Mouse (Mus musculus) liver, embryonic 14.5 days (tissue): ENCODE data around the gene Phactr4. TPM values are rescaled to one million over a fixed set of nuclear protein-coding genes. Genes with fewer than 3 reads are reported as not detected.

Experiments used
- ATAC-seq: fragments of 200-750 bp; cut with Nextera tagmentation; 2 replicates; pipeline ENCODE4 v1.8.0; 2017; ENCODE audit warnings: moderate number of reproducible peaks, mild to moderate bottlenecking, moderate library complexity; ENCODE audit not compliant: insufficient read depth
- DNase-seq, 3 experiments: peaks; one replicate each; pipeline ENCODE4 v3.0.0-alpha.2; 2012 to 2013; ENCODE audit warnings: low read depth in 3 of 3, low spot score in 3 of 3
- H3K27ac ChIP-seq: fragments of 300-500 bp; sonication (generic); 2 replicates; pipeline ENCODE4 v1.5.1; 2014; ENCODE audit warnings: moderate library complexity, mild to moderate bottlenecking, control low read depth, inconsistent platforms
- H3K27me3 ChIP-seq: fragments of 300-500 bp; sonication (generic); 2 replicates; pipeline ENCODE4 v1.6.1; 2014; ENCODE audit warnings: mild to moderate bottlenecking, low read length, moderate library complexity; ENCODE audit not compliant: control insufficient read depth, insufficient read depth
- H3K36me3 ChIP-seq: fragments of 300-500 bp; sonication (generic); replicated peaks from 2 replicates; pipeline ENCODE4 v1.6.1; 2014; ENCODE audit warnings: low read depth; ENCODE audit not compliant: control insufficient read depth, insufficient read depth
- H3K4me1 ChIP-seq, 2 experiments: fragments of 200-500 bp in 1 of 2; fragments of 300-500 bp in 1 of 2; sonication (generic) in 1 of 2; replicated peaks; 2 replicates each; pipeline ENCODE4 v1.6.1; 2012 to 2014; ENCODE audit warnings: antibody characterized with exemption in 1 of 2, inconsistent platforms in 1 of 2, low read length in 1 of 2; ENCODE audit not compliant: control insufficient read depth in 2 of 2, insufficient read depth in 2 of 2
- H3K4me2 ChIP-seq: fragments of 300-500 bp; sonication (generic); 2 replicates; pipeline ENCODE4 v1.6.1; 2014; ENCODE audit warnings: low read depth, mild to moderate bottlenecking, control low read depth, moderate library complexity
- H3K4me3 ChIP-seq, 2 experiments: fragments of 200-500 bp in 1 of 2; fragments of 300-500 bp in 1 of 2; sonication (generic) in 1 of 2; 2 replicates each; pipeline ENCODE4 v1.5.1; 2012 to 2014; ENCODE audit warnings: low read depth in 2 of 2, low read length in 2 of 2, mild to moderate bottlenecking in 2 of 2, control low read depth in 1 of 2, inconsistent platforms in 1 of 2, moderate library complexity in 1 of 2; ENCODE audit not compliant: insufficient read depth in 1 of 2
- H3K9ac ChIP-seq: fragments of 300-500 bp; sonication (generic); replicated peaks from 2 replicates; pipeline ENCODE4 v1.6.1; 2014; ENCODE audit warnings: mild to moderate bottlenecking, control low read depth, moderate library complexity
- H3K9me3 ChIP-seq: fragments of 300-500 bp; sonication (generic); 2 replicates; pipeline ENCODE4 v1.6.1; 2016; ENCODE audit warnings: low read length, mixed read lengths; ENCODE audit not compliant: control insufficient read depth
- CTCF ChIP-seq: IDR thresholded peaks from 2 replicates; pipeline ENCODE4 v1.5.1; 2016; ENCODE audit warnings: antibody characterized with exemption, low read depth, control low read depth
- EP300 ChIP-seq: IDR thresholded peaks from 2 replicates; pipeline ENCODE4 v1.6.1; 2016; ENCODE audit warnings: antibody characterized with exemption, low read depth
- WGBS: fragments of 180-500 bp; shearing (Covaris S2); extraction: QIAGEN DNeasy Blood & Tissue Kit; methylation state at CpG from one replicate; pipeline ENCODE4 v1.1.7; 2014; ENCODE audit not compliant: insufficient replicate concordance; 5-methylcytosine and 5-hydroxymethylcytosine counted together
- microRNA-seq: library from miRNA; unstranded; fragments of <30 nt; microRNA quantifications from one replicate; pipeline ENCODE4, GENCODE M21; 2016
- polyA plus RNA-seq, 2 experiments: library from polyadenylated mRNA; depleted of rRNA in 1 of 2; stranded (reverse) in 1 of 2; unstranded in 1 of 2; fragments of >200 nt; fragmentation: Nextera tagmentation in 1 of 2; extraction: Ambion mirVana in 1 of 2; gene quantifications; 2 replicates each; pipeline versions ENCODE4 v1.2.1 to v1.2.3; 2012 to 2014

Phactr4 gene
- polyA plus RNA-seq, 2 experiments: 7.4 to 10.9 TPM

DNA sequence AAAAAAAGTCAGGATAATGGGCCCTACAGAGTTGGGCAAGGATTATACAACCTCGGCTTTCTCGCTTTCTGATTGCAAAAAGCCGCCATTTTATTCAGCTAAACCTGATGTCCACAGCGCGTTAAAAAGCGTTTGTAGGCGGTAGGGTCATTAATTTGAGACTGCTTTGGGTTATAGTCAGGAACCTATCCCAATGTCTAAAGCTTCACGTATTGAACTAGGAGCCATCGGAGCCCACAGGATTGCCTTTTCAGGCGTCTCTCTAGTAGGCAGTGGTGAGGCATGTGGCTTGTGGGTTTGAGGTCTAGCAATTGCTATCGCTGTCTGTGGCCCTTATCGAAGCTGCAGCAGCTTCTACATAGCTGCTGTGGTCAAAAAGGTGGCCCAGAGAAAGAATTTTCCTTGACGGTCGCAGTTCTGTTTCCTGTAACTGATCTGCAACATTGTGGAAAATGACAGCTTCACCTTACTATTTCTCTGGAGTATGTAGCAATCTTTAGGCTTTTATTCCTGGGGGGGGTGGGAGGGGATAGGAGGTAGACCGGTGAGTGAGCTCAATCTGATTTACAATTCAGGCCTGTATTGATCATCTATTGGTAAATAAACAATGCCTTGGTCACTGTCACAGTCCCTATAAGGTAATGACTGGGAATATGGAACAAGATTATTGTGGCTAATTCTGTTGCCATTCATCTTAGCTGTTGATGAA is 113.0 kb downstream of the Phactr4 start:
- H3K27ac ChIP-seq: peak overlapping the region; percentile 75
- ATAC-seq (no peak), DNase-seq (peak in 2 of 3 experiments; percentile 42 to 44)
- peak overlapping the region; percentile 72 for H3K4me2 ChIP-seq
- H3K4me1 ChIP-seq: peaks cover 3 to 20% of the 10 kb centered on the region in 2 experiments; a peak in 3 of 4 replicates
- TF ChIP-seq EP300 (0 out of 2 replicates have a peak, but pooled peaks have one; percentile 14), CTCF (peak; percentile 14; the same call in 1 of the 2 replicates)
- H3K9ac ChIP-seq: peak overlapping the region; percentile 88
- H3K9me3 ChIP-seq: no peaks in the 10 kb centered on the region
- peaks cover 20% of the 10 kb centered on the region for H3K36me3 ChIP-seq
- peak overlapping the region; percentile 79 to 86 for H3K4me3 ChIP-seq
- no peaks in the 10 kb centered on the region for H3K27me3 ChIP-seq
- WGBS: under 1% methylated on average over 15 of the region's 15 CpGs

DNA sequence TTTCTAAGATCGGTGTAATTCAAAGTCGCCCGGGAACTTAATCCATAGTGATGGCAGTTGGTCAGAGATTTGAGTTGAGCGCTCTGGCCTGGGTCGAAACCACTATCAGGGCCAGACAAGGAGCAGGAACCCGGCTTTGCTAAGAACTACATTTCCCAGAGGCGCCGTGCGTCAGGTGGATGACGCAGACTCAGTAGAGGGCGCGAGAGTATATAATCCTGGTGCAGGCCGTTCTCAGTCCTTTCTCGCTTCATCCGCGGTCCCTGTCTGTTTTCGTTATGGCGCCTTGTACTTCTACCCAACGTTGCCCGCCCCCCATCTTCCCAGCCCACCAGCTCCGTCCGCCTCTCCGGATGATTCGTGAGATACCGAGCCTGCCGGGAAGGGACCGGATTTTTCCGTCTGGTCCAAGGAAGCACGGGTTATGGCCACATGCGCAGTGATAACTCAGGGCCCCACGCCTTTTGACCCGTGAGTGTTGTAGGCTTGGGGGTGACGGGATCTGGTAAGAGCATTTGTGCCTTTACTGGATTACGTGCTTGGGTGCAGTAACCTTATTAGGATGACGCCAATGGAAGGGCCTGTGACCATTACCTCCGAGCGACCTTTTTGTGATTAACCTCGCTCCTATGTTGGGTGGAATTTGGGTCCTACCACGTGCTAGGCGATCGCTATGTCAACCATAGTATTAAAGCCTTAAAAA is 113.7 kb downstream of the Phactr4 start:
- Histone ChIP-seq H3K4me1 (peaks cover 3 to 22% of the 10 kb centered on the region in 2 experiments; a peak in 3 of 4 replicates), H3K4me3 (peak overlapping the region; percentile 79 to 86), H3K9ac (peak overlapping the region; percentile 88), H3K27me3 (no peaks in the 10 kb centered on the region), H3K4me2 (peak overlapping the region; percentile 72), H3K27ac (peak overlapping the region; percentile 75), H3K9me3 (no peaks in the 10 kb centered on the region), H3K36me3 (peaks cover 20% of the 10 kb centered on the region)
- peak; percentile 80 to 86 (median 81) for DNase-seq
- peak; percentile 83 for ATAC-seq
- peak; percentile 44 for TF ChIP-seq EP300
- 0 out of 2 replicates have a peak, but pooled peaks have one; percentile 21 for TF ChIP-seq CTCF
- under 1% methylated on average over 41 of the region's 41 CpGs for WGBS

DNA sequence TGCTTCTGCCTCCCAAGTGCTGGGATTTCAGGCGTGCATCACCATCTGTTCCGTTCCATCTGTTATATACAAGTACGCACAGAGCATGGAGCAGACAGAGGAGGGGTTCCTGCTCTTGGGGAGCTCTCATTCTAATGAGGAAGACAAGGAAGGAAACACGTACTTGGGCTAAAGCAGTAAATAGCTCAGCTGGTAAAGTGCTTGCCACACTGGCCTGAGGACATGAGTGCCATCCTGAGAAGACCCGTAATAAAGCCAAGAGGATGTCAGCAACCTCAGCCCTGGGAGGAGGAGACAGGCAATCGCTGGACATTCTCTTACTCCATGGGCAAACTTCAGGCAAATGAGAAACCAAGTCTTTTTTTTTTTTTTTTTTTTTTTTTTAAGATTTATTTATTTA is 116.3 kb downstream of the Phactr4 start:
- H3K9me3 ChIP-seq: no peaks in the 10 kb centered on the region
- WGBS: 54% methylated on average over 6 of the region's 6 CpGs
- H3K36me3 ChIP-seq: peaks cover 18% of the 10 kb centered on the region
- no peak overlapping the region for H3K4me3 ChIP-seq
- H3K27me3 ChIP-seq: no peaks in the 10 kb centered on the region
- peaks cover 6 to 27% of the 10 kb centered on the region in 2 experiments; a peak in 3 of 4 replicates for H3K4me1 ChIP-seq
- H3K4me2 ChIP-seq: no peak overlapping the region
- no peak overlapping the region for H3K9ac ChIP-seq
- no peak overlapping the region for H3K27ac ChIP-seq
- ATAC-seq (no peak), DNase-seq (no peak)
- no peak for TF ChIP-seq CTCF
- TF ChIP-seq EP300: no peak

Small RNA genes lying within 50 kb of the gene (microRNA-seq; reads per million reads assigned to microRNA genes)
- not detected for gene Gm25707

Other genes with a start within 250 kb of the Phactr4 start
- 5.5 and 8.5 TPM in 2 replicates for gene Ythdf2, start 210.2 kb downstream of the Phactr4 start, polyA plus RNA-seq (2012; rRNA removed)
- 29.3 and 31.7 TPM in 2 replicates for gene Ythdf2, start 210.2 kb downstream of the Phactr4 start, polyA plus RNA-seq (2014; fragmentation: Nextera tagmentation; extraction: Ambion mirVana)
- gene Gmeb1, start 160.9 kb downstream of the Phactr4 start, polyA plus RNA-seq (2012; rRNA removed): 6.3 and 8.1 TPM in 2 replicates
- gene Gmeb1, start 160.9 kb downstream of the Phactr4 start, polyA plus RNA-seq (2014; fragmentation: Nextera tagmentation; extraction: Ambion mirVana): 9.9 and 12.2 TPM in 2 replicates
- gene Taf12, start 148.1 kb downstream of the Phactr4 start, polyA plus RNA-seq (2012; rRNA removed): 10.4 and 24.5 TPM in 2 replicates
- 48.7 and 49.5 TPM in 2 replicates for gene Taf12, start 148.1 kb downstream of the Phactr4 start, polyA plus RNA-seq (2014; fragmentation: Nextera tagmentation; extraction: Ambion mirVana)
- 0.33 and 0.47 TPM in 2 replicates for gene Rab42, start 119.1 kb downstream of the Phactr4 start, polyA plus RNA-seq (2012; rRNA removed)
- gene Rab42, start 119.1 kb downstream of the Phactr4 start, polyA plus RNA-seq (2014; fragmentation: Nextera tagmentation; extraction: Ambion mirVana): 0.25 and 0.27 TPM in 2 replicates
- 7.0 and 8.8 TPM in 2 replicates for gene Trnau1ap, start 93.0 kb downstream of the Phactr4 start, polyA plus RNA-seq (2012; rRNA removed)
- gene Trnau1ap, start 93.0 kb downstream of the Phactr4 start, polyA plus RNA-seq (2014; fragmentation: Nextera tagmentation; extraction: Ambion mirVana): 36.6 and 36.7 TPM in 2 replicates
- gene Rcc1, start 68.9 kb downstream of the Phactr4 start, polyA plus RNA-seq (2012; rRNA removed): 21.5 and 22.2 TPM in 2 replicates
- gene Rcc1, start 68.9 kb downstream of the Phactr4 start, polyA plus RNA-seq (2014; fragmentation: Nextera tagmentation; extraction: Ambion mirVana): 27.2 and 32.0 TPM in 2 replicates
- 4.0 and 4.3 TPM in 2 replicates for gene Med18, start 41.4 kb upstream of the Phactr4 start, polyA plus RNA-seq (2012; rRNA removed)
- 3.4 and 3.9 TPM in 2 replicates for gene Med18, start 41.4 kb upstream of the Phactr4 start, polyA plus RNA-seq (2014; fragmentation: Nextera tagmentation; extraction: Ambion mirVana)
- 3.4 TPM in 2 replicates for gene Sesn2, start 88.0 kb upstream of the Phactr4 start, polyA plus RNA-seq (2012; rRNA removed)
- gene Sesn2, start 88.0 kb upstream of the Phactr4 start, polyA plus RNA-seq (2014; fragmentation: Nextera tagmentation; extraction: Ambion mirVana): 3.3 and 4.1 TPM in 2 replicates
- 544 and 902 TPM in 2 replicates for gene Atpif1, start 111.2 kb upstream of the Phactr4 start, polyA plus RNA-seq (2012; rRNA removed)
- 1,811 and 1,820 TPM in 2 replicates for gene Atpif1, start 111.2 kb upstream of the Phactr4 start, polyA plus RNA-seq (2014; fragmentation: Nextera tagmentation; extraction: Ambion mirVana)
- 47.6 and 84.2 TPM in 2 replicates for gene Dnajc8, start 113.1 kb upstream of the Phactr4 start, polyA plus RNA-seq (2012; rRNA removed)
- gene Dnajc8, start 113.1 kb upstream of the Phactr4 start, polyA plus RNA-seq (2014; fragmentation: Nextera tagmentation; extraction: Ambion mirVana): 109 and 111 TPM in 2 replicates
- 0.52 and 0.61 TPM in 2 replicates for gene Ptafr, start 141.6 kb upstream of the Phactr4 start, polyA plus RNA-seq (2012; rRNA removed)
- gene Ptafr, start 141.6 kb upstream of the Phactr4 start, polyA plus RNA-seq (2014; fragmentation: Nextera tagmentation; extraction: Ambion mirVana): 0.18 and 0.25 TPM in 2 replicates
- 11.5 and 12.0 TPM in 2 replicates for gene Eya3, start 216.5 kb upstream of the Phactr4 start, polyA plus RNA-seq (2012; rRNA removed)
- 13.5 and 14.6 TPM in 2 replicates for gene Eya3, start 216.5 kb upstream of the Phactr4 start, polyA plus RNA-seq (2014; fragmentation: Nextera tagmentation; extraction: Ambion mirVana)